Mouse (Mus musculus) urinary bladder, postnatal 10 days (tissue): Measurements from ENCODE around the gene Exosc7.
A peak's percentile ranks its signal among the peaks of the same experiment; 100 is the strongest.

Experiments
- DNase-seq: peaks from one replicate; pipeline ENCODE4 v3.0.0; 2022; ENCODE audit warnings: low spot score

Gene Exosc7

DNA sequence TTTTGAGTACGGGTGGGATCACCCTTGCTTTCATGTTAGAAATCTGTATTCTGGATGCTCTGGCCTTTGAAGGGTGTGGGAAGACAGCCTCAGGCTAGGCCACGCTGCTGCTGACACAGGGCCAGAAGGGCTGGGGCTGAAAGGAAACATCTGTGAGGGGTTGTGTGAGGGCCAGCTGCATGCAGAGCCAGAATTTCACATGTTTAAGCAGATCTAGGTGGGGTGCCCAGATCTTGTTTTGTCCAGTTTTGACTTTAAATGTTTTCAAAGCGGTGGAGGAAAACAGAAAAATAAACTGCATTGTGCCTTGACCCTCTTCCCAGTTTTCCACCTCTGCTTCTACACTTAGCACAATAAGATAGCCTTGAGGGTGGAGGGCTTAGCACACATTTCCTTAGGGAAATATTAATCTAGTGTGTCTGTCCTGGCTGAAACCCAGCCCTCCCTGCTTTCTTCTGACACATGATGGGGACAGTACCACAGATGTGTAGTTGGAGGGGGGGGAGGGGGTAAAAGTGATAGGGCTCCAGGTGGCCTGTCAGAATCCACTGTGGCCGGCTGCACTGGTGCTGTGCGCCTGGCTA, 26.0 kb downstream of the Exosc7 start:
- DNase-seq = no peak

- no peak for DNase-seq
Measured at GRCm38 (mm10) chr9:123139887-123140614, 27.0 kb downstream of the Exosc7 start.

GRCm38 (mm10) chr9:123148430-123148829, 35.4 kb downstream of the Exosc7 start:
- no peak for DNase-seq

DNA sequence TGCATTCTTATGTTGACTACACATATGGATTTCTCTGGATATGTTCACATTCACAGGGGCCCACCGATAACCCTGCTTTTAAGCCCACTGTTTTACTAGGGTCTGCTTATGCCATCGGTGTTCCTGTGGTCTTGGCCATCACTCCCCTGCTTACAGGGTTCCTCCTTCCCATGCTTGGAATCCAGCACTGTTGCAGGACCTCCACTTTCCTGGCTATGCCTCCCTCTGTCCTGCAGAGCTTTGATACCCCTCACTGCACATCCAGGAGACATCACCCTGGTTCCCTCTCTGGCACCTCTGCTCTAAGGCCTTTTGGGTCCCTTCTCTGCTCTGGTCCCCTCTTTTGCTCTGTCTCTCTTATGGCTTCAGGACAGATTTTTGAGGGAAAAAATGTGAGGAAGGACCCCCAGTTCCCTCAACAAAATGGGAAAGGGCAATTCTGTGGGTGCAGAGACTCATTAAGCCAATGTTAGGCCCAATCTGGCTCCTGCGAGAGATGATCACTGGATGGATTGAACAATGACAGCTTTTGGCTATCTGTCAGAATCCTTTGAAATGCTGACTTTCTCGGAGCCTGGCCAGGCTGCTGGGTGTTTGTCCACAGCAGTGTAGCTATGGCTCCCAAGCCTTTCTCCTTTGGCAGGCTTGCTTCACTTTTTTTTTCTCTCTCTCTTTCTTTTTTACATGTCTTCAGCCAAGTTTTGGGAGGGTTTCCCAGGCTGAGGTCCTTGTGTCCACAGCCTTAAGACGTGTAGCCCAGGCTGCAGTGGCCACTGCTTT, 37.4 kb downstream of the Exosc7 start, which contains the start of gene Clec3b:
Gene Clec3b, plus strand, starts transcription at position 706 of the 780 bp plus-strand sequence.
- no peak for DNase-seq

DNA sequence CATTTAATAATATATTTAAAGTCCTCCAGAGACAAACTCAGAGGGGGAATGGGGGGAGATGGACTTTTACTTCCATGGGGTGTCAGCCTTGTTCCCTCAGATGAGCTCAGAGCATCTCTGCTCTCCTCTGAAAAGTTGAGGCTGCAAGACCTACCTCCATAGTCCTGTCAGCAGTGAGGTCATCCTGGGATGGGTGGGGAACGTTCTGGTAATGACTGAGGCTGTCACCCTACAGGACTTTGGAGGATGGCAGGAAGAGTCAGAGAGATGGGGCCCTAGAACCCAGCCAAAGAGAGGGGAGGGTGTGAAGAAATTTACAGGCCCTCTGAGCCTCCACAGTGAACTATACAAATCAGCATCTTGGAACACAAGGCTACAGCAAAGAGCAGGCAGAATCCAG, 38.5 kb downstream of the Exosc7 start:
- no peak for DNase-seq

GRCm38 (mm10) chr9:123152026-123152425, 39.0 kb downstream of the Exosc7 start:
- no peak for DNase-seq

- DNase-seq = no peak
Measured at GRCm38 (mm10) chr9:123153121-123153520, 40.1 kb downstream of the Exosc7 start.

- DNase-seq = no peak
Measured at GRCm38 (mm10) chr9:123156910-123157361, 43.9 kb downstream of the Exosc7 start.

DNA sequence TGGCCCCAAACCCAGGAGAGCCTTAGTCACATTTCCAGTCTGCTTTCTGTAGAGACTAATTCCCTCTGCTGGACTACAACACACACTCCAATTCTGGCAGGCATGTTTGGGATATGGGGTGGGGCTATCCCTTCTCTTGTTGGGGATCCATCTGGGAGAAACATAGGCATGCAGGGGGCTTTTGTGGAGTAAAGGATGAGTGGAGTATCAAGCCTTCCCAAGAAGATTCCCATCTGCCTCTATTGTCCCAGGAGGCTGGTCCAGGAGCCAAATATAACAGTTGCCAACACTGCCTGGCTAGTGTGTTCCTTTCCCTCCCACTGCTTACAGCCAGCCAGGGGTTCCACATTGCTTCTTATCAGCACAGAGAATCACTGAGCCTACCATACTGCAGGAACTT, 44.7 kb downstream of the Exosc7 start:
- no peak for DNase-seq

GRCm38 (mm10) chr9:123158125-123158836, 45.3 kb downstream of the Exosc7 start:
- no peak for DNase-seq

- DNase-seq = peak; percentile 34
Measured at GRCm38 (mm10) chr9:123159330-123159729, 46.3 kb downstream of the Exosc7 start.

DNA sequence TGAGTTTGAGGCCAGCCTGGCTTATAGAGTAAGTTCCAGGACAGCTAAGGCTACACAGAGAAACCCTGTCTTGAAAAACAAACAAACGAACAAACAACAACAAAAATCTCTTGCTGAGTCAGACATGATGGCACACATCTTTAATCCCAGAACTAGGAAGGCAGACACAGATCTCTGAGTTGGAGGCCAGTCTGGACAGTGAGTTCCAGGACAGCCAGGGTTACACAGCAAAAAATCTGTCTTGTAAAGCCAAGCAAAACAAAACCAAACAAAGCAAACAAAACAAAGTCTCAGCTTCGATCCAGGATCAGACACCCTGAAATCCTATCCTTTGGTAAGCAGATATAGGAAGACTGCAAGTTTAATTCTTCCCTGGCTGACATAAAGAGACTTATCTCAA, 48.8 kb downstream of the Exosc7 start:
- DNase-seq = no peak

DNA sequence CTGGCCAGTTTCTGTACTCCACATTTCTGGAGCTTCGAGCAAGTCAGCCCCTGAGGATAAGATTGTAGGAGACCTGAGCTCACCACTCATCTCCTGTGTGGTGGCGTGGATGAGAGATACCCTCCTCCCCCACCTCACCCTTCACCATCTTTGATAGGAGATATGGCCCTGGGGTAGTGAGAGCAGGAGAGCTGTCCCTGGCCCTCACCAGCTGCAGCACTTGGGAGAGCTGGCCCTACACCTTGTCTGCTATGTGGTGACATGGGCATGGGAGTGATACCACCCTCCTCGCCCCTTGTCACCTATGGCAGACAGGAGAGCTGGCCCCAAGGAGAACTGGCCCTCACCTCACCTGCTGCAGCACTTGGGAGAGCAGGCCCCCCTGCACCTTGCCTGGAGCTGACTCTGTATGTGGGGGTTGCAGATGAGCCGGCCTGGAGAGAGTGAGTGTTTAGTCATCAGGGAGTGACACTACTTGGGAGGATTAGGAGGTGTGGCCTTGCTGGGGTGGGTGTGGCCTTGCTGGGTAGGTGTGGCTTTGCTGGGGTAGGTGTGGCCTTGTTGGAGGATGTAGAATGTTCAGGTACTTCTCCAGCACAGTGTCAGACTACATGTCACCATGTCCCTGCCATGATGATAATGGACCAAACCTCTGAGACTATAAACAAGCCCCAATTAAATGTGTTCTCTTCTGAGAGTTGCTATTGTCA, 50.1 kb downstream of the Exosc7 start:
- DNase-seq = no peak

DNA sequence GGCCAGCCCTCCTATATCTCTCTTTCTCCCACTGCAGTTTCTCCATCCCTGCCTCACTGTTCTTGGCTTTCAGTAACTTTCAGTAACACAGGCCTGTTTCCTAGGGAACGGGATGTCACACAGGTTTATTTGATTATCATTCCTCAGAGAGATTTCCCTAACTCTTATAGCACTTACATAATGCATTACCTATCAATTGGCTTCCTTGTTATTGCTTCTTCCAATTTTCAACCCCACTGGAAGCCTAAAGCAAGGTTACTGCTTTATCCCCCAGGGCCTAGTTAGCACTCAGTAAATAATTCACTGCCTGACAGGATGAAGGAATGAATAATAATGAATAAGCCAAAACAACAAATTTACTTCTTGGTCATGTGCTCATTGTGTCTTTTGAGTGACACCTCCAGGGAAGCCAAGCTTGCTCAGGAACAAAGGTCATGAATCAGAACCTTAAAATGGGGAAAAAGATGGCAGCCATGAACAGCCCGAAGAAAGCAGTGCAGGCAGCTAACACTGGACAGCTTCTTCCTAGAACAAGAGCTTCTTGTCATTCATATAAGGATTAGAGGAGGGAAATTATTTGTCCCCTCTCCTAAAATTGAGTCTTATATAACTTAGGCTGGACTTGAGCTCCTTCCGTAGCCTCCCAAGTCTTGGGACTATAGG, 52.9 kb downstream of the Exosc7 start:
- no peak for DNase-seq

GRCm38 (mm10) chr9:123173760-123174159, 60.7 kb downstream of the Exosc7 start:
- no peak for DNase-seq

DNA sequence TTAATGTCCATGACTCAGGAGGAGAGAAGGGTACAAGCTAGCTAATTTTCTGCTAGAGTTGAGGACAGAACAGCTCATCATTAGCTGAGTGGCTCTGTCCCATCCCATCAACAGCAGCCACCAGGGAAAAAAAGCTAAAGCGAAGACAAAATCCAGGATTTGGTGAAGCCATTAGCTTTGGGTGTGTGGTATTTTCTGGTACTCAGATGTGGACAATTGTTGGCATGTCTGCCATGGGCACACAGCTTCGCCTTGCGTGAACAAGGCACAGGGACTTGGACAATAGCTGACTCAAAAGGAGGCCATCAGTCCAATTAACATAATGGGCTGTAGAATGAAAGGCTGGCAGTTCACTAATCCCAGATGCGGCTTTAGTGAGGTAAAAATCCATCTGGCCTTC, 61.3 kb downstream of the Exosc7 start:
- DNase-seq = no peak

DNA sequence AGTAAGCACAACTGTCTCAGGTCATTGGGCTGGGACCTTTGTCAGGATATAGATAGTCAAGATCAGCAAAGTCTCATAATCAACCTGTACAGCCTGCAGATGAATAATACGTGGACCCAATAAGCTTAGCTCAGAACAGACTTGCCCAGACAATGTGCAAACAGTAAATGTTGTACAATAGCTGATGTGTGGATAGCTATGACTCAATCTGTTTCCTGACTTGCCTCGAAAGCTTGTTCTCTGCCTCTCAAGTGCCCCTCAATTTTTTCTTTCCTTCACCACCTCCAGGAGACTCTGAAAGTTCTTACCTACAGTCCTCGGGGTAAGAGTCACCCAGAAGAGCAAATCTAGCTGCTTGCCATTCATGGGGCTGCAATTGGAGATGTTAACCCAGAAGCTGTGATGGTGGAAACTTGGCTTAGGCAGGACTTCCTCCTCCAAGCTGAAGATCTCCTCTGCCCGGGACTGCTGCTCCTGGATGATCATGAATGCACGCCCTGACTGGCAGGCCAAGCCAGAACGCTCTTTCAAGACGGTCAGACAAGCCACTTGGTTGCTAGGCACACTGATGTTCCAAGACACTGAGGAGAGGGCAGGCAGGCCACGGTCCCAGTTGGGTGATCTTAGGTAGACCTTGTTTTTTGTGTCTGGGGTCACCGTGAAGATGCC, 64.5 kb downstream of the Exosc7 start:
- no peak for DNase-seq

DNA sequence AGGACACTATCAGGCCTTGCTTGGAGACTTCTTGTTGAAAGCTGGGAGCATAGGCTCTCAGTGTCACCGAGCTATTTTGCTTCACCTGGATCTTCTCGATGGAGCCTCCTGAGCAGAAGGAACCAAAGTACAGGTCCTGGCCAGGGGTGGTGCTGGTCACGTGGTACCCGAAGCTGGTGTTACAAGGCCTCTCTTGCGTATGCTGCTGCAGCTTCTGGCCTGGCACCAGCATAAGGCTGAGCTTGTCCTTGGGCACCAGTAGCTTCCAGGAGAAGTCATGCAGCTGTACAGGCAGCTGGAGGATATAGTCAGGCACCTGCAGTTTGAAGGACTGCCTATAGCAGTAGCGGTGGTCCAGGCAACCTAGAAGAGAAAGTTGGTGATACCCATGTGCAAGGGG, 67.0 kb downstream of the Exosc7 start:
- no peak for DNase-seq

DNA sequence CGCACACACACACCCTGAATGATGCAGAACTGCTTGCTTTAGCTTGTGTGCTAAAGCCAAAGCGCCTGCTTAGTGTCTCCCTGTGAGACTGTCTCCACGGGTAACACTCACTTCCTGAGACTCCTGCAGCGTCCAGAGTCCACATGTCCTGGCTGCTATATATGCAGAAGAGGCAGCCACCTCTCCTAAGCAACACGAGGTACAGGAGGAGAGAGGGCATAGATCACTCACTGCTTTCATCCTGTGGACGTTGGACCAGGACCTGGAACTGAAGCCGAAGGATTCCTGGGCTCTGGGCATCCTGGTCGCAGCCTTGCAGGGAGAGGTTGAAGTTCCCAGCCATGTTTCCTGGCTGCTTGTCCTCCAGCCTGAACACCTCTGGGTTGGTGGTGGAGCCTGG, 70.2 kb downstream of the Exosc7 start:
- DNase-seq = no peak

DNA sequence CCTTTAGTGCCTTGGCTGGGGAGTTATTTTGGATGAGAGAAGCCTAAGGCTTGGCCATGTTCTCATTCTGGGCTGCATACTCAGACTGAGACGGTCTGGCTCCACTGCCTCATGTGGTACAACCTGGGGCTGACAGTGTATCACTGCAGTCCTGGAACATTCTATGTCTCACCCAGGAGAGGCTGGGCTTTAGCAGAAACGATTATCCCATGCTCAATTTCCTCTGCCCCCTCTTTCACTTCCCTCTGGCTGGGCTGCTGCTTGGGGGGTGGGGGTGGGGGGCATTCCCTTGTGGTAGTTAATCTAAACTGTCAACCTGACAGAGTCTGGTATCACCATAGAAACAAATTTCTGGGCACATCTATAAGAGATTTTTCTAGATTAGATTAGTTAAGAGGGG, 72.5 kb downstream of the Exosc7 start:
- no peak for DNase-seq
